Mouse (Mus musculus) CH12.LX (cell line): ENCODE data around the gene Dab1.

Experiments
- CTCF ChIP-seq, 2 experiments: IDR thresholded peaks in 1 of 2; conservative IDR thresholded peaks in 1 of 2; 2 replicates each; pipeline ENCODE4 v1.5.1; 2011 to 2012; ENCODE audit warnings: low read depth in 2 of 2, low read length in 2 of 2, improper control_type of control experiment in 1 of 2, inconsistent platforms in 1 of 2, mild to moderate bottlenecking in 1 of 2, moderate library complexity in 1 of 2
- MAX ChIP-seq: IDR thresholded peaks from 2 replicates; pipeline ENCODE4 v1.6.1; 2011; ENCODE audit warnings: low read length, improper control_type of control experiment
- POLR2A ChIP-seq: IDR thresholded peaks from 2 replicates; pipeline ENCODE4 v1.6.1; 2011; ENCODE audit warnings: low read depth, mild to moderate bottlenecking, improper control_type of control experiment, low read length
- RCOR1 ChIP-seq: conservative IDR thresholded peaks from 2 replicates; pipeline ENCODE4 v1.6.1; 2012; ENCODE audit warnings: low read depth, mild to moderate bottlenecking, inconsistent platforms, low read length, improper control_type of control experiment
- UBTF ChIP-seq: IDR thresholded peaks from 2 replicates; pipeline ENCODE4 v1.6.1; 2012; ENCODE audit warnings: low read depth, mild to moderate bottlenecking, inconsistent platforms, low read length, improper control_type of control experiment, moderate library complexity

- TF ChIP-seq MAX (no peak), RCOR1 (no peak), UBTF (no peak), POLR2A (no peak), CTCF (conservative IDR thresholded peaks at IDR 0.05 in 1 of 2, IDR thresholded peaks at IDR 0.05 in 1 of 2; ENCODE audit: low read depth in 2 of 2, low read length in 2 of 2) (no peak)
Measured at GRCm38 (mm10) chr4:104288401-104288800, 669.2 kb downstream of the Dab1 start.
